Comparison of ENCODE assay signal across 7 mouse cellular contexts in genomic region chr11:69982225-69982624, GRCm38 (mm10). TPM values are rescaled to one million over a fixed set of nuclear protein-coding genes. Genes with fewer than 3 reads are reported as not detected.
DNase-seq lines count a peak whose midpoint lies in the region; ATAC-seq and TF ChIP-seq lines count a peak whose summit lies in the region.

Gene Elp5, minus strand, starts transcription at chr11:69982517.

- no peak for TF ChIP-seq CTCF in heart, postnatal 0 days (IDR thresholded peaks at IDR 0.05; ENCODE audit: low read depth)

- H3K27me3 ChIP-seq in heart, postnatal 0 days (ENCODE audit: control insufficient read depth, insufficient read depth, low read length): no peaks in the 10 kb centered on the region
- H3K27me3 ChIP-seq in limb, embryonic 10.5 days (ENCODE audit: low read depth, poor library complexity, severe bottlenecking): no peaks in the 10 kb centered on the region
- no peaks in the 10 kb centered on the region for H3K27me3 ChIP-seq in neural tube, embryonic 15.5 days (replicated peaks)

- peaks cover 25% of the 10 kb centered on the region for H3K4me1 ChIP-seq in heart, postnatal 0 days (ENCODE audit: control insufficient read depth, insufficient read depth)
- peaks cover 26% of the 10 kb centered on the region for H3K4me1 ChIP-seq in limb, embryonic 10.5 days
- H3K4me1 ChIP-seq in neural tube, embryonic 15.5 days: peaks cover 33% of the 10 kb centered on the region

- H3K36me3 ChIP-seq in heart, postnatal 0 days (replicated peaks; ENCODE audit: control insufficient read depth, insufficient read depth, low read length): peaks cover 40% of the 10 kb centered on the region
- peaks cover 61% of the 10 kb centered on the region for H3K36me3 ChIP-seq in limb, embryonic 10.5 days
- H3K36me3 ChIP-seq in neural tube, embryonic 15.5 days: peaks cover 33% of the 10 kb centered on the region

- H3K4me3 ChIP-seq in heart, postnatal 0 days (ENCODE audit: low read depth, low read length): peak within 1 kb of the TSS; percentile 99
- H3K4me3 ChIP-seq in limb, embryonic 10.5 days: peak within 1 kb of the TSS; percentile 98
- peak within 1 kb of the TSS; percentile 97 for H3K4me3 ChIP-seq in neural tube, embryonic 15.5 days (replicated peaks)

- peak within 1 kb of the TSS; percentile 96 for H3K4me2 ChIP-seq in heart, postnatal 0 days (ENCODE audit: low read depth, low read length)
- peak within 1 kb of the TSS; percentile 90 for H3K4me2 ChIP-seq in neural tube, embryonic 15.5 days

- H3K9ac ChIP-seq in heart, postnatal 0 days (replicated peaks; ENCODE audit: low read depth, low read length): peak within 1 kb of the TSS; percentile 100
- H3K9ac ChIP-seq in neural tube, embryonic 15.5 days (replicated peaks): peak within 1 kb of the TSS; percentile 99

- no peaks in the 10 kb centered on the region for H3K9me3 ChIP-seq in heart, postnatal 0 days (replicated peaks; ENCODE audit: control insufficient read depth, low read length)
- no peaks in the 10 kb centered on the region for H3K9me3 ChIP-seq in limb, embryonic 10.5 days (replicated peaks)
- no peaks in the 10 kb centered on the region for H3K9me3 ChIP-seq in neural tube, embryonic 15.5 days (replicated peaks)

- H3K27ac ChIP-seq in heart, postnatal 0 days (ENCODE audit: low read depth): peak within 1 kb of the TSS; percentile 100
- peak within 1 kb of the TSS; percentile 98 for H3K27ac ChIP-seq in limb, embryonic 10.5 days
- peak within 1 kb of the TSS; percentile 100 for H3K27ac ChIP-seq in neural tube, embryonic 15.5 days (replicated peaks)

- 46% methylated on average over 8 of the region's 8 CpGs for WGBS in heart, postnatal 0 days
- WGBS in limb, embryonic 10.5 days: 65% methylated on average over 8 of the region's 8 CpGs
- WGBS in neural tube, embryonic 15.5 days: 65% methylated on average over 8 of the region's 8 CpGs

- TF ChIP-seq EP300 in heart, postnatal 0 days (IDR thresholded peaks at IDR 0.05; ENCODE audit: low read depth): no peak

- DNase-seq in thymus, postnatal 4 days: peak; percentile 22
- DNase-seq in thymus, postnatal 36 days: no peak
- DNase-seq in heart, postnatal 0 days (ENCODE audit: low spot score): no peak
- DNase-seq in limb, embryonic 10.5 days (ENCODE audit: low spot score): no peak
- DNase-seq in ovary, adult 18-20 months (ENCODE audit: low spot score): no peak

- ATAC-seq in erythroblast, adult 5-6 weeks (replicated peaks; ENCODE audit: low FRiP score, poor library complexity, severe bottlenecking): no peak
- ATAC-seq in heart, postnatal 0 days (ENCODE audit: insufficient read depth, low read depth): no peak
- ATAC-seq in neural tube, embryonic 15.5 days (ENCODE audit: low FRiP score): no peak

RNA-seq across cellular contexts. Expression of gene Elp5, which starts in this region (rescaled TPM):
- total RNA-seq in erythroblast, adult 5-6 weeks (2015; ENCODE audit: low replicate concordance): 24.9 and 35.5 TPM in 2 replicates
- 14.5 and 18.7 TPM in 2 replicates for total RNA-seq in erythroblast, adult 5-6 weeks (2017; ENCODE audit: low replicate concordance)
- 77.7 and 108 TPM in 2 replicates for total RNA-seq in heart, postnatal 0 days (2014; rRNA removed; ENCODE audit: low replicate concordance)
- polyA plus RNA-seq in heart, postnatal 0 days (2015; fragmentation: Nextera tagmentation; extraction: Ambion mirVana): 89.8 and 96.1 TPM in 2 replicates
- 154 and 176 TPM in 2 replicates for polyA plus RNA-seq in limb, embryonic 10.5 days (2016; fragmentation: Nextera tagmentation; extraction: Ambion mirVana)
- 159 and 167 TPM in 2 replicates for polyA plus RNA-seq in neural tube, embryonic 15.5 days (2015; fragmentation: Nextera tagmentation; extraction: Ambion mirVana)
